Mouse (Mus musculus): Measurements from ENCODE around the gene Tnfaip2. TPM values are rescaled to one million over a fixed set of nuclear protein-coding genes. Genes with fewer than 3 reads are reported as not detected.

The Tnfaip2 gene
- total RNA-seq, 2 experiments from 2014 or later = 19.1 to 23.3 TPM

- no peak for DNase-seq
Measured at GRCm38 (mm10) chr12:111428364-111428763, 13.9 kb upstream of the Tnfaip2 start.

- peak; percentile 62 for DNase-seq
Measured at GRCm38 (mm10) chr12:111428961-111429911, 13.0 kb upstream of the Tnfaip2 start.

GRCm38 (mm10) chr12:111430049-111430867 is 12.0 kb upstream of the Tnfaip2 start:
- peak; percentile 57 for DNase-seq

- no peak for DNase-seq
Measured at GRCm38 (mm10) chr12:111430868-111431817, 11.1 kb upstream of the Tnfaip2 start.

GRCm38 (mm10) chr12:111432097-111432496 is 10.2 kb upstream of the Tnfaip2 start:
- DNase-seq = no peak

GRCm38 (mm10) chr12:111432751-111433331 is 9.4 kb upstream of the Tnfaip2 start:
- no peak for DNase-seq

GRCm38 (mm10) chr12:111434164-111434744 is 8.0 kb upstream of the Tnfaip2 start:
- no peak for DNase-seq

- DNase-seq = peak; percentile 65
Measured at GRCm38 (mm10) chr12:111434745-111435327, 7.4 kb upstream of the Tnfaip2 start.

- DNase-seq = no peak
Measured at GRCm38 (mm10) chr12:111436170-111436569, 6.1 kb upstream of the Tnfaip2 start.

GRCm38 (mm10) chr12:111436640-111437039 is 5.6 kb upstream of the Tnfaip2 start:
- peak; percentile 47 for DNase-seq

- DNase-seq = no peak
Measured at GRCm38 (mm10) chr12:111437222-111437900, 4.9 kb upstream of the Tnfaip2 start.

- DNase-seq = no peak
Measured at GRCm38 (mm10) chr12:111438850-111439249, 3.4 kb upstream of the Tnfaip2 start.

- no peak for DNase-seq
Measured at GRCm38 (mm10) chr12:111440701-111441373, 1.4 kb upstream of the Tnfaip2 start.

GRCm38 (mm10) chr12:111441523-111441922 is 746 bp upstream of the Tnfaip2 start:
- no peak for DNase-seq

GRCm38 (mm10) chr12:111443011-111443870 is 972 bp downstream of the Tnfaip2 start:
- DNase-seq = no peak

GRCm38 (mm10) chr12:111443921-111444831 is 1.9 kb downstream of the Tnfaip2 start:
- no peak for DNase-seq

GRCm38 (mm10) chr12:111445161-111445889 is 3.1 kb downstream of the Tnfaip2 start:
- no peak for DNase-seq

Measured in heart, postnatal 4 days (tissue).